Mouse (Mus musculus): ENCODE measurements around the gene Snorc. TPM values are rescaled to one million over a fixed set of nuclear protein-coding genes. Genes with fewer than 3 reads are reported as not detected.
A peak's percentile ranks its signal among the peaks of the same experiment; 100 is the strongest.

Snorc gene
- polyA plus RNA-seq, 2 experiments, result not detected

GRCm38 (mm10) chr1:87510166-87510691 lies 40.2 kb downstream of the Snorc start:
- peak overlapping the region; percentile 62 for H3K4me2 ChIP-seq (ENCODE audit: low read depth)
- DNase-seq (ENCODE audit: low read depth in 3 of 3, low spot score in 3 of 3) (no peak), ATAC-seq (ENCODE audit: insufficient read depth) (no peak)
- no peaks in the 10 kb centered on the region for H3K9me3 ChIP-seq (ENCODE audit: control insufficient read depth, low read length)
- no peaks in the 10 kb centered on the region for H3K4me1 ChIP-seq (replicated peaks; ENCODE audit: control insufficient read depth in 2 of 2, insufficient read depth in 2 of 2, low read length in 1 of 2)
- H3K27ac ChIP-seq, result no peak overlapping the region
- H3K9ac ChIP-seq (replicated peaks), result no peak overlapping the region
- TF ChIP-seq CTCF (IDR thresholded peaks at IDR 0.05; ENCODE audit: low read depth) (no peak), EP300 (IDR thresholded peaks at IDR 0.05; ENCODE audit: low read depth) (no peak)
- peaks cover 31% of the 10 kb centered on the region for H3K27me3 ChIP-seq (ENCODE audit: control insufficient read depth, insufficient read depth, low read length)
- no peaks in the 10 kb centered on the region for H3K36me3 ChIP-seq (replicated peaks; ENCODE audit: control insufficient read depth, insufficient read depth, low read depth)
- WGBS (ENCODE audit: insufficient replicate concordance), result under 1% methylated on average over 39 of the region's 61 CpGs
- H3K4me3 ChIP-seq (ENCODE audit: insufficient read depth in 1 of 2, low read depth in 2 of 2, low read length in 2 of 2), result peak overlapping the region; percentile 2 to 41

GRCm38 (mm10) chr1:87510845-87511244 lies 40.8 kb downstream of the Snorc start:
- Histone ChIP-seq H3K4me2 (ENCODE audit: low read depth) (no peak overlapping the region), H3K4me3 (ENCODE audit: insufficient read depth in 1 of 2, low read depth in 2 of 2, low read length in 2 of 2) (no peak overlapping the region), H3K36me3 (replicated peaks; ENCODE audit: control insufficient read depth, insufficient read depth, low read depth) (no peaks in the 10 kb centered on the region)

GRCm38 (mm10) chr1:87520467-87520866 lies 50.4 kb downstream of the Snorc start:
- ATAC-seq (ENCODE audit: insufficient read depth) (no peak), DNase-seq (ENCODE audit: low read depth in 3 of 3, low spot score in 3 of 3) (no peak)
- Histone ChIP-seq H3K9me3 (ENCODE audit: control insufficient read depth, low read length) (no peaks in the 10 kb centered on the region), H3K27me3 (ENCODE audit: control insufficient read depth, insufficient read depth, low read length) (no peaks in the 10 kb centered on the region), H3K4me2 (ENCODE audit: low read depth) (no peak overlapping the region), H3K9ac (replicated peaks) (no peak overlapping the region), H3K4me3 (ENCODE audit: insufficient read depth in 1 of 2, low read depth in 2 of 2, low read length in 2 of 2) (no peak overlapping the region), H3K27ac (no peak overlapping the region), H3K36me3 (replicated peaks; ENCODE audit: control insufficient read depth, insufficient read depth, low read depth) (no peaks in the 10 kb centered on the region), H3K4me1 (replicated peaks; ENCODE audit: control insufficient read depth in 2 of 2, insufficient read depth in 2 of 2, low read length in 1 of 2) (no peaks in the 10 kb centered on the region)
- no peak for TF ChIP-seq CTCF (IDR thresholded peaks at IDR 0.05; ENCODE audit: low read depth)
- no peak for TF ChIP-seq EP300 (IDR thresholded peaks at IDR 0.05; ENCODE audit: low read depth)

More at GRCm38 (mm10) chr1:87510845-87511244, 40.8 kb downstream of the Snorc start:
- Histone ChIP-seq H3K9me3 (ENCODE audit: control insufficient read depth, low read length) (no peaks in the 10 kb centered on the region), H3K9ac (replicated peaks) (no peak overlapping the region), H3K27me3 (ENCODE audit: control insufficient read depth, insufficient read depth, low read length) (peaks cover 31% of the 10 kb centered on the region), H3K27ac (no peak overlapping the region), H3K4me1 (replicated peaks; ENCODE audit: control insufficient read depth in 2 of 2, insufficient read depth in 2 of 2, low read length in 1 of 2) (no peaks in the 10 kb centered on the region)
- 19% methylated on average over 5 of the region's 5 CpGs for WGBS (ENCODE audit: insufficient replicate concordance)
- no peak for DNase-seq (ENCODE audit: low read depth in 3 of 3, low spot score in 3 of 3)
- TF ChIP-seq EP300 (IDR thresholded peaks at IDR 0.05; ENCODE audit: low read depth), result no peak
- TF ChIP-seq CTCF (IDR thresholded peaks at IDR 0.05; ENCODE audit: low read depth), result no peak
- no peak for ATAC-seq (ENCODE audit: insufficient read depth)

GRCm38 (mm10) chr1:87521523-87521922 lies 51.5 kb downstream of the Snorc start:
- no peak for DNase-seq (ENCODE audit: low read depth in 3 of 3, low spot score in 3 of 3)
- no peak overlapping the region for H3K4me3 ChIP-seq (ENCODE audit: insufficient read depth in 1 of 2, low read depth in 2 of 2, low read length in 2 of 2)
- no peak overlapping the region for H3K4me2 ChIP-seq (ENCODE audit: low read depth)
- H3K36me3 ChIP-seq (replicated peaks; ENCODE audit: control insufficient read depth, insufficient read depth, low read depth), result no peaks in the 10 kb centered on the region
- TF ChIP-seq EP300 (IDR thresholded peaks at IDR 0.05; ENCODE audit: low read depth) (no peak), CTCF (IDR thresholded peaks at IDR 0.05; ENCODE audit: low read depth) (no peak)
- no peak for ATAC-seq (ENCODE audit: insufficient read depth)
- no peaks in the 10 kb centered on the region for H3K4me1 ChIP-seq (replicated peaks; ENCODE audit: control insufficient read depth in 2 of 2, insufficient read depth in 2 of 2, low read length in 1 of 2)
- H3K9ac ChIP-seq (replicated peaks), result no peak overlapping the region
- H3K9me3 ChIP-seq (ENCODE audit: control insufficient read depth, low read length), result no peaks in the 10 kb centered on the region
- no peak overlapping the region for H3K27ac ChIP-seq
- H3K27me3 ChIP-seq (ENCODE audit: control insufficient read depth, insufficient read depth, low read length), result no peaks in the 10 kb centered on the region
- 56% methylated on average over 1 of the region's 1 CpGs for WGBS (ENCODE audit: insufficient replicate concordance)

- DNase-seq (ENCODE audit: low read depth in 3 of 3, low spot score in 3 of 3) (no peak), ATAC-seq (ENCODE audit: insufficient read depth) (no peak)
- Histone ChIP-seq H3K36me3 (replicated peaks; ENCODE audit: control insufficient read depth, insufficient read depth, low read depth) (no peaks in the 10 kb centered on the region), H3K27me3 (ENCODE audit: control insufficient read depth, insufficient read depth, low read length) (no peaks in the 10 kb centered on the region), H3K4me1 (replicated peaks; ENCODE audit: control insufficient read depth in 2 of 2, insufficient read depth in 2 of 2, low read length in 1 of 2) (no peaks in the 10 kb centered on the region), H3K4me2 (ENCODE audit: low read depth) (no peak overlapping the region), H3K9ac (replicated peaks) (no peak overlapping the region), H3K9me3 (ENCODE audit: control insufficient read depth, low read length) (no peaks in the 10 kb centered on the region), H3K4me3 (ENCODE audit: insufficient read depth in 1 of 2, low read depth in 2 of 2, low read length in 2 of 2) (no peak overlapping the region), H3K27ac (no peak overlapping the region)
- 63% methylated on average over 7 of the region's 7 CpGs for WGBS (ENCODE audit: insufficient replicate concordance)
- TF ChIP-seq CTCF (IDR thresholded peaks at IDR 0.05; ENCODE audit: low read depth) (no peak), EP300 (IDR thresholded peaks at IDR 0.05; ENCODE audit: low read depth) (no peak)
These were observed 55.0 kb downstream of the Snorc start for GRCm38 (mm10) chr1:87525041-87525440.

Other genes starting within 250 kb of the Snorc start
- gene Efhd1, start 205.9 kb upstream of the Snorc start, polyA plus RNA-seq (2012; rRNA removed), result not detected in 2 replicates
- gene Efhd1, start 205.9 kb upstream of the Snorc start, polyA plus RNA-seq (2014; fragmentation: Nextera tagmentation; extraction: Ambion mirVana), result not detected in 2 replicates
- 17.1 and 17.9 TPM in 2 replicates for gene Gigyf2, start 143.3 kb upstream of the Snorc start, polyA plus RNA-seq (2012; rRNA removed)
- gene Gigyf2, start 143.3 kb upstream of the Snorc start, polyA plus RNA-seq (2014; fragmentation: Nextera tagmentation; extraction: Ambion mirVana), result 11.2 and 13.0 TPM in 2 replicates
- gene Kcnj13, start 75.5 kb upstream of the Snorc start, polyA plus RNA-seq (2012; rRNA removed), result not detected in 2 replicates
- not detected in 2 replicates for gene Kcnj13, start 75.5 kb upstream of the Snorc start, polyA plus RNA-seq (2014; fragmentation: Nextera tagmentation; extraction: Ambion mirVana)
- gene Neu2, start 39.6 kb downstream of the Snorc start, polyA plus RNA-seq (2012; rRNA removed), result 0.28 and 0.37 TPM in 2 replicates
- gene Neu2, start 39.6 kb downstream of the Snorc start, polyA plus RNA-seq (2014; fragmentation: Nextera tagmentation; extraction: Ambion mirVana), result 0.20 and 0.54 TPM in 2 replicates
- 2.8 and 3.4 TPM in 2 replicates for gene Ngef, start 103.6 kb downstream of the Snorc start, polyA plus RNA-seq (2012; rRNA removed)
- gene Ngef, start 103.6 kb downstream of the Snorc start, polyA plus RNA-seq (2014; fragmentation: Nextera tagmentation; extraction: Ambion mirVana), result 2.9 and 3.8 TPM in 2 replicates
- 5.7 and 9.3 TPM in 2 replicates for gene Inpp5d, start 150.0 kb downstream of the Snorc start, polyA plus RNA-seq (2012; rRNA removed)
- gene Inpp5d, start 150.0 kb downstream of the Snorc start, polyA plus RNA-seq (2014; fragmentation: Nextera tagmentation; extraction: Ambion mirVana), result 11.1 and 13.0 TPM in 2 replicates